Mouse (Mus musculus) brain, embryonic 14.5 days (tissue): Measurements from ENCODE around the gene Trp53tg5. TPM values are rescaled to one million over a fixed set of nuclear protein-coding genes. Genes with fewer than 3 reads are reported as not detected.

Experiments
- DNase-seq: peaks from one replicate; pipeline ENCODE4 v3.0.0-alpha.2; 2011; ENCODE audit warnings: low read depth
- CTCF ChIP-seq: fragments of 200-500 bp; IDR thresholded peaks from 2 replicates; pipeline ENCODE4 v1.5.1; 2012; ENCODE audit warnings: inconsistent platforms, mild to moderate bottlenecking, moderate library complexity, borderline replicate concordance; ENCODE audit not compliant: insufficient read depth, insufficient read length; ENCODE audit errors: extremely low read depth
- POLR2A ChIP-seq: fragments of 200-500 bp; IDR thresholded peaks from 2 replicates; pipeline ENCODE4 v1.6.1; 2012; ENCODE audit warnings: mild to moderate bottlenecking, inconsistent platforms, borderline replicate concordance; ENCODE audit not compliant: poor library complexity, insufficient read depth, insufficient read length, severe bottlenecking; ENCODE audit errors: extremely low read depth
- polyA plus RNA-seq: library from polyadenylated mRNA; depleted of rRNA; stranded (reverse); fragments of >200 nt; gene quantifications from 2 replicates; pipeline ENCODE4 v1.2.3, GENCODE M21; 2012

The Trp53tg5 gene
- polyA plus RNA-seq, 1 experiment = not detected

- no peak for DNase-seq
- TF ChIP-seq POLR2A (no peak), CTCF (no peak)
These were observed 38.8 kb upstream of the Trp53tg5 start for GRCm38 (mm10) chr2:164512121-164512909.

- no peak for DNase-seq
These were observed 37.2 kb upstream of the Trp53tg5 start for GRCm38 (mm10) chr2:164510621-164511190.

GRCm38 (mm10) chr2:164507811-164508210, 34.3 kb upstream of the Trp53tg5 start:
- no peak for DNase-seq
- TF ChIP-seq CTCF = no peak
- TF ChIP-seq POLR2A = no peak

More at GRCm38 (mm10) chr2:164510621-164511190, 37.2 kb upstream of the Trp53tg5 start:
- TF ChIP-seq POLR2A = no peak
- no peak for TF ChIP-seq CTCF

GRCm38 (mm10) chr2:164505619-164506347, 32.3 kb upstream of the Trp53tg5 start:
- TF ChIP-seq CTCF = no peak
- no peak for TF ChIP-seq POLR2A
- DNase-seq = no peak

- TF ChIP-seq CTCF (peak; percentile 22; the same call in 1 of the 2 replicates), POLR2A (no peak)
- no peak for DNase-seq
These were observed 31.4 kb upstream of the Trp53tg5 start for GRCm38 (mm10) chr2:164504919-164505318.

GRCm38 (mm10) chr2:164500511-164500910, 27.0 kb upstream of the Trp53tg5 start:
- no peak for DNase-seq
- no peak for TF ChIP-seq POLR2A
- TF ChIP-seq CTCF = no peak

GRCm38 (mm10) chr2:164499317-164499716, 25.8 kb upstream of the Trp53tg5 start:
- no peak for DNase-seq
- 0 out of 2 replicates have a peak, but pooled peaks have one; percentile 1 for TF ChIP-seq CTCF
- TF ChIP-seq POLR2A = no peak

GRCm38 (mm10) chr2:164497691-164498268, 24.3 kb upstream of the Trp53tg5 start:
- no peak for TF ChIP-seq POLR2A
- no peak for TF ChIP-seq CTCF
- no peak for DNase-seq

- no peak for TF ChIP-seq CTCF
- TF ChIP-seq POLR2A = peak; percentile 87; the same call in 1 of the 2 replicates
- DNase-seq = peak; percentile 95
These were observed 23.5 kb upstream of the Trp53tg5 start, which contains the start of gene Pigt for GRCm38 (mm10) chr2:164496847-164497690. TSS of gene Pigt (plus strand) at chr2:164497520.

GRCm38 (mm10) chr2:164496331-164496730, 22.8 kb upstream of the Trp53tg5 start:
- TF ChIP-seq CTCF = no peak
- TF ChIP-seq POLR2A = no peak
- DNase-seq = no peak

- no peak for TF ChIP-seq POLR2A
- no peak for TF ChIP-seq CTCF
- no peak for DNase-seq
These were observed 20.6 kb upstream of the Trp53tg5 start for GRCm38 (mm10) chr2:164494126-164494525.
